Mouse (Mus musculus) frontal cortex, adult 2 months (tissue): ENCODE results near the gene Mmel1. TPM values are rescaled to one million over a fixed set of nuclear protein-coding genes. Genes with fewer than 3 reads are reported as not detected.
A peak's percentile ranks its signal among the peaks of the same experiment; 100 is the strongest.

Experiments used
- DNase-seq, 2 experiments: peaks; one replicate each; pipeline ENCODE4 v3.0.0; 2022; ENCODE audit warnings: low spot score in 1 of 2; ENCODE audit errors: extremely low spot score in 1 of 2
- polyA plus RNA-seq: library from polyadenylated mRNA; depleted of rRNA; stranded (reverse); fragments of >200 nt; gene quantifications from 2 replicates; pipeline ENCODE4 v1.2.3, GENCODE M21; 2012

Mmel1 gene
- polyA plus RNA-seq, 1 experiment: 0.52 TPM

DNA sequence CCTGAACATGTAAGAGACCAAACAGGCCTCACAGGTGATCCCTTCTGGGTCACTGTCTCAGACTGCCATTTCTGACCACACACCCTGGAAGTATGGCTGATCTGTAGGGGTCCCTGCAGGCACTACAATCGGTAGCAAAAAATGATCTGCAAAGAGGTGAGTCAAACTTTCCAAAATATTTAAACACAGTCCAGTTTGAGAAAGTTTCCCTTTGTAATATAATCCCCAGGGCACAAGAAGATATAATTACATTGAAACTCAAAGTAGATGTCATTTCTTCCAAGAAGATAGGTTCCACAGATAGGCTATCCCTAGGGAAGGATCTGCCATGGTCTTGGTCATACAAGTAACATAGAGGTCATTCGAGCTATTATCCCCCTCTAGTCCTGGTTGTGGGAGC is 33.0 kb downstream of the Mmel1 start:
- no peak for DNase-seq

DNA sequence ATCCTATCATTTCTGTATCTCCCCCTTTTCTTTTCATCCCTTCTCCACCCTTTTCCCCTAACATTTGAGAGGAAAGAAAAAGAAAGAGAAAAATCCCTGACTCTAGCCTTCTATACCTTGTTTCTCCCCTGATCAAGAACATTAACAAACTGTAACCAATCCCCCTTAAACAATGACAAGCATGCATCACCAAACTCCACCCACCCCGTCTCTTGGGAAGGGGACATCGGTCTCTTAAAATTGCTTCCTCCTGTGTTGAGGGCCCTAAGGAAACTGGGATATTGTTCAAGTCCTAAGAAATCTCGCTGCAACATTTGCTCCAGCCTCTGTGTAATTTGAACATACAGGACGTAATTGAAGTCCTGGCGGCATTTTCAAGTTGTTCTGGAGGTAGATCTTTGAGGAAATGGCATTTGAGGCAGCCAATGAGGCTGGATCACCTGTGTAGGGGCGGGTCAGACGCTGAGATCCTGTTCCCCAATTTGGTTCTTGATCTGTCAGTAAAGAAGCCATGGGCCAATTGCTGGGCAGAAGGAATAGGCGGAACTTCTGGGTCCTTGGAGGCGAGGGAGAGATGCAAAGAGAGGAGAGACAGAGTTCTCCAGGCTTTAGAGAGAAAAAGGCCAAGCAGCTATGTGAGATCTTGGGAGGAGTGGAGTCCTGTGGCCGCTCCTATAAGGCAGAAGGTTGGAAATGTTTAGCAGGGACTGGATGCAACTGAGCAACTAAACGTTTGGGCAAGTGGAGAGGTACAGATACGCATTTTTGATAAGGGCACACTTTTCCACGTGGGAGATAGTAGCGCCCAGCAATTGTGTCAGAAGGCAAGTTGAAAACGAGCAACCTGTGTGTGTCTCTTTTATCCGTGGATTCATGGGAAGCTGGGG is 35.0 kb downstream of the Mmel1 start:
- DNase-seq: peak; percentile 89 to 93

DNA sequence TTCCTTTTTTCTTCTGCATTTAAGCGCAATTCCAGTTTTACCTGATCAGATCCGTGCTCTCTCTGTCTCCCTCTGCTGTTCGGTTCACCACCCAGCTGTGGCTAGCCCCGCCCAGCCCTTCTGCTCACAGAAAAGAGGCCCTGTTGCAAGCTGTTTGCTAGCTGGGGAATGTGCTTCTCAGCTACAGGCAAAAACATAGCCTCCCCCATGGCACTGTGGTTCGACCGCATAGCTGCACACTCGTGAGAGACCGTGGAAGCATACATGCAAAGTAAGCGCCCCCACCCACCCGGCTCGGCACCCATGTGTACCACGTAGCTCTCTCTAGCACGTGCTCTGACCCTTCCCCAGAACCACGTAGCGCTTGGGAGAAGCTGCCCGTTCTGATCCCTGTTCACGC is 38.4 kb downstream of the Mmel1 start:
- peak in 1 of 2 experiments; percentile 82 for DNase-seq

DNA sequence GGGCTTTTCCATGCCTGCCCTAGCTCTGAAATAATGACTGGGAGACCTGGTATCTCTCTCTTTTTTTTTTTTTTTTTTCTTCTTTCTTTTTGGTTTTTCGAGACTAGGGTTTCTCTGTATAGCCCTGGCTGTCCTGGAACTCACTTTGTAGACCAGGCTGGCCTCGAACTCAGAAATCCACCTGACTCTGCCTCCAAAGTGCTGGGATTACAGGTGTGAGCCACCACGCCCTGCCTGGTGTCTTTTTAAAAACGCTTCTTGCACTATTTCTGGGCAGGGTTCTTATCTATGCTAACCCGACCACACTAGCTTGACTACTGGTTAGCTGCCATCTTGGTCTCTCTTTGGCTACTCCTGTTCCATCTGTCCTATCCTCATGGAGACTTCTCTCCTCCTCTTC is 39.1 kb downstream of the Mmel1 start:
- no peak for DNase-seq

DNA sequence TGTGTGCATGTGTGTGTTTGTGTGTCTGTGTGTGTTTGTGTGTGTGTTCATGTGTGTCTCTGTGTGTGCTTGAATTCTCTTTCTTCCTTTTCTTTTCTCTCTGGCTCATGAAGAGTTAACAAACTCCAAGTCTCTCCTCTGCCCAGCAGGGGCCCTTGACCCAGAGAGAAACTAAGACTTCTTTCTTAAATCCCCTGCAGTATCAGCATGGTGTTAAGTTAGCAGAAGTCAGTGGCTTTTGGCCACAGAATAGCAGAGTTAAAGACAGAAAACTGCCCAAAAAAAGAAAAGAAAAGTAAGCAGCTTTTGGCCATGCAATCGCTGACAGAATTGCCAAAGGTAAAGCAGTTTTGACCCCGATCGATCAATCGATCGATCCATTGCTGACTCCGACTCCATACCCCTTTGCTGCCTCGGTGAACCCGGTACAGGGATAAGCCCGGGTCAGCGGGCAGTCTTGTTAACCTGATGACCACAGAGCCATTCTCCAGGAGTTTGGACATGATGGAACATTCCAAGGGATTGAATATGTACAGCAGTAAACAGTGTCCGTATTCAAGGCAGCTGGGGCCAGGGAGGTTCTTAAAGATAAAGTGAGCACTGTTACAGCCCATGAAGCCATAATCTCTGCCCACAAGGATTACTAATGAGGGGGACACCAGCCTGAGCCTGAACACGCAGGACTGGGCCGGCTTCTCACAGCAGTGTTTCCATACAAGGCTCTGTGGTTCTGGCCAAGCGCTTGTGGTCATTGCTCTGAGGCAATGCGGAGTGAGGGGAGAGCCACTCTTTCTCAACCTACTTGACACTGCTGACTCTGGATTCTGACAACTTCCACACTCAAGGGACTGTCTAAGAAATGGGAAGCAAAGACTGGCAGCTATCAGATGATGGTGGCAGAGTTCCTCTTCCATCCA is 41.5 kb downstream of the Mmel1 start:
- DNase-seq: no peak

DNA sequence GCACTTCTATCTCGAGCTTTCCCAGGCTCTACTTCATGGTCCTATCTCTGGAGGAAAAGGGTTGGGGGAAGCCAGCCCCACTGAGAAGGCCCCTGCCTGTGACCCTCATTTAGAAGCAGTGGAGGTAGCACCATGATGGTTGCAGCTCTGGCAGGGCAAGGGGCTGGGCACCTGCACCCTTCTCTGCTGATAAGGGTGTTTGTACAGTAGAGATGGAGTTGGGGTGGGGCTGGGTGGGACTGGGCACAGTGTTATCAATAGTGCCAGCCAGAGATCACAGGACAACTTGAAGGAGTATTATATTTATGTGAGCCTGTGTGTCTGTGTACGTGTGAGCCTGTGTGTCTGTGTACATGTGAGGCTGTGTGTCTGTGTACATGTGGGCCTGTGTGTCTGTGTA is 42.3 kb downstream of the Mmel1 start:
- DNase-seq: no peak

DNA sequence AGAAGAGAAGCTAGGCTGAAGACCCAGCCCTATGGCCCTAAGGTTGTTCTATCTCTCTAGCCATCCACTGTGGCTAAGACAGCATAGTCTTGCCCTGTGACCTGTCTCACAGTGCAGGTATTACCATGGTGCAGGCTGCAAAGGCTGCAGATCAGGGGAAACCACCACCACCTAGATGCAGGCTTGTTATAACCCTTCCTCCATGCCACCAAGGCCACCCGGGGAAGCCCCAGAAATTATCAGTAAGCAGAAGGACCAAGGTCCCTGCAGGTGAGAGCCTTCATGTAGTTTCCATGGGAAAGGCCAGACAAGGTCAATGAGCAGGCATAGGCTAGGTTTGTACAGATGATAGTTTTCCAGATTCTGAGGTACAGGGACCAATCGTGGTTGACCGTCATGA is 44.5 kb downstream of the Mmel1 start:
- DNase-seq: no peak

DNA sequence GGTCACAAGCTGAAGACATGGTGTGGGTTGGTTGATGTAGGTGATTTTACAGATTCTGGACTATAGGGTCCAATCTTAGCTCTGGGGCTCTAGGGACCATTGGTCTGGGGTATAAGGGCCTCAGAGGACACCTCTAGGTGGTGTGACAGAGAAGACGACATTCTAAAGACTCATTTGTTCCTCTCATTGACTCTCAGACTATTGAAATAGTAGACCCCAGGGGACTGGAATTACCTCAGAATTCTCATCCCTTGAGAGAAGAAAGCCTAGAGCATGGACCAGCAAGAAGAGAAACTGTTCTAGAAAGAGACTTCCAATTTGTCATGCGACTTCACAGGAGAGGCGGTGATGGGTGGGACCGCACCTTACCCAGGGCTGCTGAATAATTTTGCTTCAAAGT is 44.9 kb downstream of the Mmel1 start:
- DNase-seq: no peak

DNA sequence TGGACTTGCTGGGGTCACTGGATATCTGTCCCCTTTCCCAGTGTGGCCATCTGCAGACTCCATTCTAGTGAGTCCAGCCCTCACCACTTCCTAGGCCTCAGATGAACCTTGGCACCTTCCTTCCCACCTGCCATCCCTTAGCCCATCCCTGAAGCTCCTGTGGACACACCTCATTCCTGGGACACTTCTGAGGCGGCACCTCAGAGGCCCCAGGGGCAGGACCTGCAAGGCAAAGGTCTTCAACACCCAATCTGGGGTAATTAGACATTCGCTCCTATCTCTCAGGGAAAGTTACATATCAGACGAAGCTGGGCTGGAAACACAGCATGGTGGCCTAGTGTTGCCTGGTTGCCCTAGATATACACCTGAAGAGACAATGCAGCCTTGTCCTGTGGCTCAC is 45.3 kb downstream of the Mmel1 start:
- DNase-seq: no peak

DNA sequence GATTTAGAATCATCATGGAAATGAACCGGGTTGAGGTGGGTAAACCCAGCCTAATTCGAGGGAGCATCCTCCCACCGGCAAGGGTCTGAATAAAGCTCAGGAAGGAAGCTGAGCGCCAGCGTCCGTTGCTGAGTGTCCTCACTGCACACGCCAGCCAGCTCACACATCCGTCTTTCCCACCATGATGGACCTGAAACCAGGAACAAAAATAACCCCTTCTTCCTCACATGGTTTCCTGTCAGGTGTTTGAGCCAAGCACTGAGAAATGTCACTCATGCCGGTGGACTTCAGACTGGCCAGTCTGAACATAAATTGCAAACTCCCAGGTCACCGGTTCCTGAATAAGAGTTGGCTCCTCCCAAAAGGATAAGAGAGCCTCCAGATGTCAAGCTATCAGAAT is 45.9 kb downstream of the Mmel1 start:
- DNase-seq: no peak

DNA sequence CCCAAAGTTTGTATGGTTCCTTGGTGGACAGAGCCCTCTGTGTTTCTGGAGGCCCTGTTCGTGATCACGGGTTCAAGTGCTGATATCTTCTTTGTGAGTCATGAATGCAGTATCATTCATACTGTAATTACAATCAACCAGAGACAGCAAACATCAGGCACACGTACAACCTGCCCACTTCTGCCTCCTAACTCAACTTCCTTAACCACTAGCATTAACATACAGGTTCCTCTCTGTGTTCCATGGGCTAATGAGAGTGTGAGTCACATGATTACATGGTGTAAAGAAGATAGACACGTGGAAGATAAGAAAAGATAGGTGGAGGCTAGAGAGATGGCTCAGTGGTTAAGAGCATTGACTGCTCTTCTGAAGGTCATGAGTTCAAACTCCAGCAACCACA is 47.3 kb downstream of the Mmel1 start:
- no peak for DNase-seq

DNA sequence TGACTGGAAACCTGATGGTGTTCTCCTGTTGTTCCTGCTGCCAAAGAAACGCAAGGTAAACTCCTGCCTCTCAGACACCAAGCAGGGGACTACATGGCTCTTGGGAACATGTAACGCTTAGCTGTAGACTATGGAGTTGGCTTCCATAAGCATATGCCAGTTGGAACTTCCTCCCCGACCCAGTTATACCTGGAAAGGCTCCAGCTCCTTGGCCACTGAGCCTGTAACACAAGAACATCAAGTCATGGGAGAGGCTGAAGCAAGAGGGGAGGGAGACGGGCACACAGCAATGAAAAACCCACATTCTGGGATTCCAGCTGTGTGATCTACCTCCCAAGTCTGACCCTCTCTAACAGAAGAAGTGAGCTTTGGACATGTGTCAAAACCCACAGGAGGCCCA is 52.9 kb downstream of the Mmel1 start:
- no peak for DNase-seq

DNA sequence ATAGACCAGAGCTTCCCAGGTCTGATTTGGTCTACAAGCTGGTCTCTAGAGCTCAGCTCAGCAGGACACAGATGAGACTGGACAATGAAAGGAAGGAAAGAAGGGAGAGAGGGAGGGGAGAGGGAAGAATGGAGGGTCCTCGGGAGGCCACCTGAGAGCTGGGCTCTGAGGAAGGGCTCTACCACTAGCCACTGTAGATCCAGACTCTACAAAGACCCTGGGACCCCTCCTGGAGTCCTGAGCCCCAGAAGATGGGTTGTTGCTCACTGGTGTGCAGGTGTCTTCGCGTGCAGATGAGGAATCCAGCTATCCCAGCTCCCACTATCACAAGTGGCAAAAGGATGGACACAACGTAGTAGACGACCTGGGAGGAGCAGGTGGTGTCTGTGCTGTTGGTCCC is 53.5 kb downstream of the Mmel1 start:
- no peak for DNase-seq

DNA sequence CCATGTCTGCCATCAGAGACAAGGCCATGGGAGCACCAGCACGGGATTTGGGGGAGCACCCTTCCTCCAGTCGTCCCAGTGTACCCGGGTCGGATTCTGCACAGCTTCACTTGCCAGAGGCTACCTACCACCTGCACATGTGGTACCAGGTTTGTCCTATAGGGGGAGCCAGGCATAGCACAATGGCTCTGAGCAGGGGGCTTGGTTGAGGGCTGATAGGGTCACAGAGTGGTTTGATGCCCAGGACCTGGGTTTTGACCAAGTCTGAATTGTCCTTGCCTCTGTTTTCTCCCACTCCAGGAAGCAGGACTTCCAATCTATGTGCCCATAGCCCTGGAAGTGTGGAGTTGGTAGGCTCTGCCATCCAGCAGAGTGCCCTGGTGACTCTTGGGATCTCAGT is 56.0 kb downstream of the Mmel1 start:
- DNase-seq: no peak

DNA sequence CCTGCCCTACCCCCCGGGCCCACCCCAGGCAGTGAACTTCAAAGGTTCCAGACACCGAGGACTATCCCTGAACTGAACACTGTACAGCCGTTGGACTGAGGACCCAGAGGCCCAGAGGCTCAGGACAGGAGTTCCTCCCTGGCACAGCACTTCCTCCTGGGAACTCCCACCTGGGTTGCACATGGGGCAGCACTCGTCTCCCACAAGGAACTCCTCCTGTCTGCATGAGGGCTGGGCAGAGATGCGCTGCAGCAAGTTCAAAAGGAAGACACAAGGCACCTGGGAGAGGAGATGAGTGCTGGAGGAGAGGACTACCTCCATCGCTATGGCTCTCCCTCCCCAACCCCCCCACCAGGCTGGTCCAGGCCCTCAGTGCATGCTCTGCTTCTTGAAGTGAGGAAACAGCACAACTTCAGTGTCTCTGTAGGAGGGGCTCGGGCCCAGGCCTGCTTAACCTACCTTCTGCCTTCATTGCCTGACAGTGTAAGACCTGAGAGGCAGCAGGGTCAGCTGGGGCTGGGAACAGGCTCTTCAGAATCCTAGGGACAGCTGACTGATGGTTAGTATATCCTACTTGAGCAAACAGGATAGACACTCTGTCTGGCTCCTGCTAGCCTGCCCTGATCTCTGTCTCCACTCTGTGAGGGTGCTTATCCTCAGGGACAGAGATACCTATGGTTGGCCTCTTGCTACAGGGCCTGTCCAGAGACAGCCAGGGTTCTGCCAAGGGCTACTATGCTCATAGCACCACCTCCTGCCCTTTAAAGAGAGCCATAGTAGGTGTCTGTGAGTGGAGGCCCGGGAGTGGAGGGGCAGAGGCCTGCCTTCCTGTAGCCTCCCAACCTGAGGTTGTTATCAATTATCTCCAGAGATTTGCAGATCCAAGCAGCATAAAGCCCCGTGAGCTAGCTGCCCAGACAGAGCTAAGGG is 57.8 kb downstream of the Mmel1 start:
- no peak for DNase-seq

DNA sequence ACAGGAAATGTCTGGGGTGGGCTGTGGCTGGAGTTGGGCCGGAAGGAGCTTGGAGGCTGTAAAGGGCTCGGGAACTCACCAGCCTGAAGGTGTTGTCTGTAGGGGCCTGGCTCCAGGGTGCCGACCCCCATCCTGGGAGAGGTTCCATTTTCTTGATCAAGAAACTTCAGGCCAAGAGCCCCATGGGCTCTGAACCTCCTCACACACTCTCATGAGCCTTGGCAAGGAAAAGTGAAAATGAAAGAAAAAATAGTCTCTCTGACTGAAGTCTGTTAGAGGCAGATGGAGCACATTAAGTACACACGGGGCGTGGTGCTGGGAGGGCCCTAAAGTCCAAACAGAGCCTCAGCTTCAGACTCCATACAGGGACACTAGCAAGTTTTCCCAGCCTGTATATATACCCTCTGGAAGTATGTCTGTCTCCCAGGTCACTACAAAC is 58.5 kb downstream of the Mmel1 start:
- DNase-seq: no peak

DNA sequence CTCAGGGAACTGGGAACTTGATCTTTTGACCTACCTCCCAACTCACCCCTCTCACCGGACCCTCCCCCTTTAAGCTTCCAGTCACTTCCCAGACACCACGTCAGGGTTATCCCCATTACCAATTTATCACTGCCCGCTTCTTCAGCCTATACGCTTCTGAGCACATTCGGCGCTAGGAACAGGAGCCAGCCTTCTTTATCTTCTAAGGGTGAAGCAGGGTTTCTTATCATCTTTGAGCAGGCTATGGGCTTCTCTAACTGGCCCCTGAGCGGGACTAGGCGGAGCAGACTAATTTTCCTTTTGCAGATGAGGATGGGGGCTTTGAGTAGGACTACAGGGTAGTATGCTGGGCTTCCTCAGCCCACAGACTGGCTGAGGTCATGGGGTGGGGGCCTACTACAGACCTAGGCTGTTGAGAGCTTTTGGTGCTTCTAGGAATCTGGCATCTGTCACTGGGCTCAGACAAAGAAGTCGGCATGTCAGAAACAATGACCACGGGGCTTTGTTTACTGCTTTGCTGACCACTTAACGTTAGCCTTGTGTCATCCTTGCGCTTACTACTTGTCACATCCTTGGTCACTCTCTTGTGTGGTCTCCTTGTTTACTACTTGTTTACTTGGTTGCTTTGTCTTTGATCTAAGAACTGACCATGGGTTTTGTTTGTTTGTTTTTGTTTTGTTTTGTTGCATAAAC is 59.2 kb downstream of the Mmel1 start, which contains the start of gene Tnfrsf14:
Gene Tnfrsf14, minus strand, starts transcription at position 169 of the 693 bp plus-strand sequence.
- no peak for DNase-seq

DNA sequence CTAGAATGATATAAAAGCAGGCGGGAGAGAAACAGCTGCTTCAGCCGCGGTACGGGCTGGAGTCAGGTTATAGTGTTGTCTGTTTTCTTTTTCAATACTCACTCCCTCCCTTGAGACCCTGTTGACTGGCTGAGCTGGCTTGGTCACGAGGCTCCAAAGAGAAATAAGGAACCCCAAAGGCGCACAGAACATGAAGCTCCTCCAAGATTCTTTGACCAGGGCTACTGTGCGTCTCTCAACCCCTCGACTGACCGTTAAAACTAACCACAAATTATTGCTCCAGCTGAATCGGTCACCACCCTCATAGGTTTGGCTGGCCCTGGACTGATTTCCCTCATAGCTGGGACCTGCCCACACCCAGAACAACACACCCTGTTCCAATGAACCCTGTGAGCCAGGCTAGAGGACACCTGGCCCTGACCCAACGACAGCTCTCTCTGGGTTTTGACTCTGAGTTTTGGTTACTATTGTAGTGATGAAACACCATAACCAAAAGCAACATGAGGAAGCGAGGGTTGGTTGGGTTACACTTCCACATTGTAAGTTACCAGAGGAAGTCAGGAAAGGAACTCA is 59.8 kb downstream of the Mmel1 start:
- no peak for DNase-seq

DNA sequence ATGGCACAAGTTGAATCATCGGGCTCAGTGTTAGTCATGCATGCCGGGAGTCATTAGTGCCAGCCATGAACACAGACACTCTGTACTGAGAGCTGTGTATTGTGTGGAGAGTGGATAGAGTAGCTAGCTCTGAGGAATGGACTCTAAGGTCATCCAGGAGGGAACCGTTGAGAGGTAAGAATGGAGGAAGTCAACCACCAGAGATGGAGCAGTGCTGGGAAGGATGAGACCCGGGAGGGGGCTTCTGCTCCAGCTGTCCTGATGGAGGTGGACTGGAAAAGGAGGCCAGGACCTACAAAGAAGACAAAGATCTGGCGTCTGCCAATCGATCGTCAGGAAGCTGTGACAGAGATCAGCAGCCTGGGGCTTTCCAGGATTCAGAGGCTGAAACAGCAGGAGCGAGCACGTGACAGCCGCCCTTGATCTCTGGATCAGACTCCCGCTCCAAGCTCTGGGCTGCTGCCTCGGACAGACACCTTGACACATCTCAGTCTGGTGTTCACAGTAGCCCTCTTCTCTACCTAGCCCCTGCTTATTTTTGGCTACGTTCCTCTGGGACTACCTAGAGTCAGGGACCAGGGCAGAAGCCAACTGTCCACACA is 64.0 kb downstream of the Mmel1 start:
- no peak for DNase-seq
